9 mouse cellular contexts compared by ENCODE assay signal in genomic region chr2:154567766-154568165, GRCm38 (mm10). TPM values are rescaled to one million over a fixed set of nuclear protein-coding genes. Genes with fewer than 3 reads are reported as not detected.
DNase-seq lines count a peak whose midpoint lies in the region; ATAC-seq and TF ChIP-seq lines count a peak whose summit lies in the region.
"Had no signal": no experiment of that assay in that cellular context is flagged by ENCODE, and none has a peak within 500 bp of the region (broad histone marks: within the 10 kb centered on the region; RNA-seq: fewer than 3 reads in every experiment).

No protein-coding gene starts in this region.

- no peak for TF ChIP-seq EP300 in CH12.LX (IDR thresholded peaks at IDR 0.05; ENCODE audit: low read length)
- no peak for TF ChIP-seq EP300 in lung, postnatal 0 days (IDR thresholded peaks at IDR 0.05)

- H3K4me1 ChIP-seq in CH12.LX (ENCODE audit: control insufficient read depth in 1 of 2, insufficient read depth in 2 of 2): peaks cover 3 to 44% of the 10 kb centered on the region in 2 experiments
- peaks cover 82% of the 10 kb centered on the region for H3K4me1 ChIP-seq in G1E (ENCODE audit: insufficient read depth, low read depth, low read length)
- peaks cover 19% of the 10 kb centered on the region for H3K4me1 ChIP-seq in hindbrain, embryonic 15.5 days (replicated peaks)
- H3K4me1 ChIP-seq in lung, postnatal 0 days (ENCODE audit: insufficient read depth, low read depth, low read length): peaks cover 9% of the 10 kb centered on the region

- H3K9me3 ChIP-seq in CH12.LX (replicated peaks; ENCODE audit: low read length) (no peaks in the 10 kb centered on the region), G1E (replicated peaks) (no peaks in the 10 kb centered on the region)
- H3K9me3 ChIP-seq in hindbrain, embryonic 15.5 days: no peaks in the 10 kb centered on the region
- no peaks in the 10 kb centered on the region for H3K9me3 ChIP-seq in lung, postnatal 0 days (ENCODE audit: low read length)

- peaks cover 22% of the 10 kb centered on the region for H3K79me2 ChIP-seq in CH12.LX (replicated peaks; ENCODE audit: control insufficient read depth, extremely low read depth, insufficient read depth, poor library complexity, severe bottlenecking)

- peak overlapping the region; percentile 88 for H3K4me2 ChIP-seq in CH12.LX (ENCODE audit: insufficient read depth, low read depth, poor library complexity, severe bottlenecking)
- peak overlapping the region; percentile 94 for H3K4me2 ChIP-seq in hindbrain, embryonic 15.5 days
- H3K4me2 ChIP-seq in lung, postnatal 0 days (replicated peaks; ENCODE audit: low read depth, low read length): 0 out of 2 replicates have a peak overlapping the region, but pooled peaks have one; percentile 93

- peak overlapping the region; percentile 64 for H3K9ac ChIP-seq in CH12.LX (ENCODE audit: insufficient read depth, low read depth)
- no peak overlapping the region for H3K9ac ChIP-seq in hindbrain, embryonic 15.5 days
- H3K9ac ChIP-seq in lung, postnatal 0 days (replicated peaks; ENCODE audit: low read depth): no peak overlapping the region

- no peak for TF ChIP-seq RAD21 in CH12.LX (IDR thresholded peaks at IDR 0.05; ENCODE audit: low read depth, low read length)

- peaks cover 16 to 39% of the 10 kb centered on the region in 2 experiments for H3K36me3 ChIP-seq in CH12.LX (replicated peaks in 1 of 2; ENCODE audit: control insufficient read depth in 1 of 2, insufficient read depth in 1 of 2, low read length in 1 of 2)
- peaks cover 57% of the 10 kb centered on the region for H3K36me3 ChIP-seq in G1E (replicated peaks)
- H3K36me3 ChIP-seq in hindbrain, embryonic 15.5 days: no peaks in the 10 kb centered on the region
- H3K36me3 ChIP-seq in lung, postnatal 0 days (ENCODE audit: insufficient read depth, low read length): no peaks in the 10 kb centered on the region

- no peak for TF ChIP-seq CTCF in CH12.LX (conservative IDR thresholded peaks at IDR 0.05 in 1 of 2, IDR thresholded peaks at IDR 0.05 in 1 of 2; ENCODE audit: low read depth in 2 of 2, low read length in 2 of 2)
- no peak for TF ChIP-seq CTCF in G1E (IDR thresholded peaks at IDR 0.05; ENCODE audit: low read depth, low read length)
- TF ChIP-seq CTCF in lung, postnatal 0 days (IDR thresholded peaks at IDR 0.05): no peak

- H3K4me3 ChIP-seq in CH12.LX (replicated peaks in 1 of 3; ENCODE audit: low read depth in 2 of 3, low read length in 2 of 3, poor library complexity in 1 of 3): peak overlapping the region; percentile 74 to 95 (median 75)
- H3K4me3 ChIP-seq in G1E (ENCODE audit: low read depth, low read length): peak overlapping the region; percentile 89
- no peak overlapping the region for H3K4me3 ChIP-seq in hindbrain, embryonic 15.5 days
- no peak overlapping the region for H3K4me3 ChIP-seq in lung, postnatal 0 days (ENCODE audit: low read depth, low read length)

- no peak for TF ChIP-seq POLR2A in CH12.LX (IDR thresholded peaks at IDR 0.05; ENCODE audit: low read depth, low read length)

- no peak for DNase-seq in CH12.LX (ENCODE audit: extremely low read depth)
- DNase-seq in G1E (ENCODE audit: low spot score): no peak
- peak; percentile 80 for DNase-seq in lung, postnatal 0 days (ENCODE audit: low spot score)
- DNase-seq in adrenal gland, postnatal 36 days: no peak
- DNase-seq in testis, postnatal 10 days (ENCODE audit: low spot score): no peak
- no peak for DNase-seq in left cerebral cortex, adult 11 months (ENCODE audit: low spot score)
- DNase-seq: gastrocnemius, adult 2 months; thymus, postnatal 36 days had no signal

- 64% methylated on average over 2 of the region's 2 CpGs for WGBS in hindbrain, embryonic 15.5 days
- 38% methylated on average over 2 of the region's 2 CpGs for WGBS in lung, postnatal 0 days

- no peak for ATAC-seq in G1E (ENCODE audit: extremely low read depth, insufficient number of reproducible peaks, low FRiP score, poor library complexity, severe bottlenecking)
- no peak for ATAC-seq in hindbrain, embryonic 15.5 days (ENCODE audit: low FRiP score, low read depth)
- peak; percentile 29 for ATAC-seq in lung, postnatal 0 days

- dilution Hi-C loops in CH12.LX (cut with MboI; ENCODE audit: extremely low pct_ligation_motif_present, extremely low pct_unique_long_range_greater_than_20kb, low sequenced_read_pairs): no loop called here

- H3K27me3 ChIP-seq in CH12.LX (replicated peaks): no peaks in the 10 kb centered on the region
- H3K27me3 ChIP-seq in G1E (ENCODE audit: insufficient read depth, low read length): no peaks in the 10 kb centered on the region
- H3K27me3 ChIP-seq in hindbrain, embryonic 15.5 days: no peaks in the 10 kb centered on the region
- H3K27me3 ChIP-seq in lung, postnatal 0 days (replicated peaks; ENCODE audit: insufficient read depth, low read length): no peaks in the 10 kb centered on the region

- no peak overlapping the region for H3K27ac ChIP-seq in CH12.LX (ENCODE audit: insufficient read depth, low read depth)
- 0 out of 2 replicates have a peak overlapping the region, but pooled peaks have one; percentile 66 for H3K27ac ChIP-seq in hindbrain, embryonic 15.5 days (replicated peaks)
- H3K27ac ChIP-seq in lung, postnatal 0 days (ENCODE audit: low read length): peak overlapping the region; percentile 77

- in situ Hi-C loops in CH12.LX (cut with MboI; ENCODE audit: low pct_ligation_motif_present, low pct_unique_long_range_greater_than_20kb, low sequenced_read_pairs): no loop called here

TF ChIP-seq in CH12.LX, 34 proteins besides CTCF, POLR2A, EP300 and RAD21 (continues in another document):
- TF ChIP-seq MXI1 (IDR thresholded peaks at IDR 0.05; ENCODE audit: low read depth, low read length): no peak
- TF ChIP-seq JUN (IDR thresholded peaks at IDR 0.05; ENCODE audit: insufficient read depth, low read depth, low read length): no peak
- TF ChIP-seq JUND (conservative IDR thresholded peaks at IDR 0.05; ENCODE audit: low read depth, low read length): no peak
- no peak for TF ChIP-seq RCOR1 (conservative IDR thresholded peaks at IDR 0.05; ENCODE audit: low read depth, low read length)
- TF ChIP-seq ZKSCAN1 (IDR thresholded peaks at IDR 0.05; ENCODE audit: borderline replicate concordance, low read depth, low read length): no peak
- TF ChIP-seq USF1 (IDR thresholded peaks at IDR 0.05; ENCODE audit: low read depth, low read length): no peak
- TF ChIP-seq MAFK (IDR thresholded peaks at IDR 0.05; ENCODE audit: insufficient replicate concordance, low read length): no peak
- no peak for TF ChIP-seq KAT2A (IDR thresholded peaks at IDR 0.05; ENCODE audit: insufficient replicate concordance, low read length)
- TF ChIP-seq MYC (IDR thresholded peaks at IDR 0.05; ENCODE audit: low read depth, low read length): no peak
- TF ChIP-seq MEF2A (IDR thresholded peaks at IDR 0.05; ENCODE audit: borderline replicate concordance, low read depth, low read length): no peak

RNA-seq across cellular contexts. Expression of gene E2f1, which starts 1.9 kb away (rescaled TPM):
- total RNA-seq in CH12.LX (2012; rRNA removed) (5.3 and 6.5 TPM in 2 replicates), CH12.LX (2014; rRNA removed) (4.5 and 5.1 TPM in 2 replicates), G1E (2014; fragmentation: Nextera tagmentation) (31.9 and 32.5 TPM in 2 replicates), G1E (2017) (13.9 and 15.6 TPM in 2 replicates)
- polyA plus RNA-seq in CH12.LX (2012; ENCODE audit: insufficient read length, low read depth) (19.4 and 19.6 TPM in 2 replicates), G1E (2012) (93.1 and 94.6 TPM in 2 replicates)
- polyA plus RNA-seq in hindbrain, embryonic 15.5 days (2015; fragmentation: Nextera tagmentation; extraction: Ambion mirVana): 8.4 and 8.6 TPM in 2 replicates
- 5.4 and 7.5 TPM in 2 replicates for polyA plus RNA-seq in lung, postnatal 0 days (2015; fragmentation: Nextera tagmentation; extraction: Ambion mirVana)
- 1 to 10 TPM; 8.7 to 9.6 TPM for total RNA-seq in adrenal gland, postnatal 36 days (2021)

RNA-seq across cellular contexts. Expression of gene Necab3, which starts 9.1 kb away (rescaled TPM):
- total RNA-seq in CH12.LX (2012; rRNA removed) (0.80 and 2.8 TPM in 2 replicates), CH12.LX (2014; rRNA removed) (0.87 and 1.7 TPM in 2 replicates), G1E (2014; fragmentation: Nextera tagmentation) (13.0 and 13.2 TPM in 2 replicates), G1E (2017) (6.8 and 7.6 TPM in 2 replicates)
- polyA plus RNA-seq in CH12.LX (2012; ENCODE audit: insufficient read length, low read depth) (1.6 and 2.0 TPM in 2 replicates), G1E (2012) (9.8 and 11.6 TPM in 2 replicates)
- 20.3 and 21.4 TPM in 2 replicates for polyA plus RNA-seq in hindbrain, embryonic 15.5 days (2015; fragmentation: Nextera tagmentation; extraction: Ambion mirVana)
- polyA plus RNA-seq in lung, postnatal 0 days (2015; fragmentation: Nextera tagmentation; extraction: Ambion mirVana): 0.81 and 1.4 TPM in 2 replicates
- total RNA-seq in adrenal gland, postnatal 36 days (2021): 1 to 10 TPM; 1.1 to 1.5 TPM

RNA-seq across cellular contexts. Expression of gene Actl10, which starts 16.2 kb away (rescaled TPM):
- total RNA-seq in CH12.LX (2012; rRNA removed): 0.17 and 0.25 TPM in 2 replicates
- total RNA-seq in CH12.LX (2014; rRNA removed): not detected in 2 replicates
- polyA plus RNA-seq in CH12.LX (2012; ENCODE audit: insufficient read length, low read depth): 0.20 and 0.44 TPM in 2 replicates
- 0.53 TPM in 1 of 2 replicates, not detected in the other for total RNA-seq in G1E (2014; fragmentation: Nextera tagmentation)
- total RNA-seq in G1E (2017): 0.22 and 0.41 TPM in 2 replicates
- polyA plus RNA-seq in G1E (2012): not detected in 2 replicates
- 0.52 and 0.76 TPM in 2 replicates for polyA plus RNA-seq in hindbrain, embryonic 15.5 days (2015; fragmentation: Nextera tagmentation; extraction: Ambion mirVana)
- not detected in 2 replicates for polyA plus RNA-seq in lung, postnatal 0 days (2015; fragmentation: Nextera tagmentation; extraction: Ambion mirVana)
- total RNA-seq in adrenal gland, postnatal 36 days (2021): not detected
- total RNA-seq: gastrocnemius, adult 2 months had no signal

RNA-seq across cellular contexts. Expression of gene 1700003F12Rik, which starts 20.9 kb away (rescaled TPM):
- total RNA-seq in CH12.LX (2012; rRNA removed) (0.85 and 0.92 TPM in 2 replicates), CH12.LX (2014; rRNA removed) (0.52 TPM in 1 of 2 replicates, not detected in the other), G1E (2014; fragmentation: Nextera tagmentation) (not detected in 2 replicates), G1E (2017) (not detected in 2 replicates)
- polyA plus RNA-seq in CH12.LX (2012; ENCODE audit: insufficient read length, low read depth) (0.56 and 0.71 TPM in 2 replicates), G1E (2012) (0.13 TPM in 1 of 2 replicates, not detected in the other)
- polyA plus RNA-seq in hindbrain, embryonic 15.5 days (2015; fragmentation: Nextera tagmentation; extraction: Ambion mirVana): 1.7 and 2.7 TPM in 2 replicates
- 0.89 and 1.3 TPM in 2 replicates for polyA plus RNA-seq in lung, postnatal 0 days (2015; fragmentation: Nextera tagmentation; extraction: Ambion mirVana)
- total RNA-seq in adrenal gland, postnatal 36 days (2021): under 1 TPM in 1 of 2 experiments, not detected in 1; 0.43 TPM
- total RNA-seq: gastrocnemius, adult 2 months had no signal

RNA-seq across cellular contexts. Expression of gene Pxmp4, which starts 35.7 kb away (rescaled TPM):
- total RNA-seq in CH12.LX (2012; rRNA removed) (7.2 and 7.6 TPM in 2 replicates), CH12.LX (2014; rRNA removed) (8.7 and 9.4 TPM in 2 replicates), G1E (2014; fragmentation: Nextera tagmentation) (20.7 and 22.6 TPM in 2 replicates), G1E (2017) (35.7 and 41.5 TPM in 2 replicates)
- polyA plus RNA-seq in CH12.LX (2012; ENCODE audit: insufficient read length, low read depth) (5.5 and 6.0 TPM in 2 replicates), G1E (2012) (5.4 and 6.2 TPM in 2 replicates)
- 16.9 and 18.6 TPM in 2 replicates for polyA plus RNA-seq in hindbrain, embryonic 15.5 days (2015; fragmentation: Nextera tagmentation; extraction: Ambion mirVana)
- 29.0 and 33.5 TPM in 2 replicates for polyA plus RNA-seq in lung, postnatal 0 days (2015; fragmentation: Nextera tagmentation; extraction: Ambion mirVana)
- 10 to 100 TPM; 30.9 to 35.7 TPM for total RNA-seq in adrenal gland, postnatal 36 days (2021)

Comparison
In these comparisons a context has a peak if more than half of its experiments do, and no peak if none do; other contexts are left out.
1. H3K4me3 ChIP-seq: peak in CH12.LX (3 of 3) and G1E (single experiment); none in hindbrain, embryonic 15.5 days (single experiment) and lung, postnatal 0 days (single experiment).
2. Peak in every context shown above with its lines, with median percentiles within 50 percentile points of each other: H3K4me2 ChIP-seq.